Mouse (Mus musculus) cerebellum, adult 8-10 months (tissue): Measurements from ENCODE around the gene Chchd5.

Experiments used
- DNase-seq: peaks from one replicate; pipeline ENCODE4 v3.0.0; 2022

The Chchd5 gene

DNA sequence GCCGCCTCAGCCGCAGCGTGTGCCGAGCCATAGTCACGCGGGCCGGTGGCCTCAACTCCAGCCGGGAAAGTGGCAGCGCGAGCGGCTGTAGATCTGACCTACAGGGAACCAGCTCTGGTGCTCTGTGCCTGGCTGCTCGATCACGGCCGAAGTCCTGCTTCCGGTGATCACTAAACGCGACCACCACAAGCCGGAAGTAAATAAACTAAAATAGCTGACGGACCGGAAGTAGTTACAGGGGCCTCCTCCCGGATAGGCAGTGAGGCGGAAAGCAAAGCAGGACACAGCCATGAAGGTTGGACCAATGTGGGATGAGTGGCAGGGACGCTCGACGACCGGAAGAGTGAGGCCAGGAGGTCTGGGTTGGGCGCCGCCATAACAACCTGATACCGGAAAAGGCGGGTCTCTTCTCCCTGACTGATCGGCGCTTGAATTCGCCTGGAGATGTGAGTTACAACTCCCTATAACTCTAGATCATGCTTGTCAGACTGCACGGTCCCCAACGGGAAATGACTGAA, at the start of gene Chchd5:
Gene Chchd5 (plus strand): TSS at position 289 of the 518 bp plus-strand sequence.
- peak; percentile 90 for DNase-seq

- no peak for DNase-seq
These were observed 48.4 kb upstream of the Chchd5 start for GRCm38 (mm10) chr2:129081097-129081496.

DNA sequence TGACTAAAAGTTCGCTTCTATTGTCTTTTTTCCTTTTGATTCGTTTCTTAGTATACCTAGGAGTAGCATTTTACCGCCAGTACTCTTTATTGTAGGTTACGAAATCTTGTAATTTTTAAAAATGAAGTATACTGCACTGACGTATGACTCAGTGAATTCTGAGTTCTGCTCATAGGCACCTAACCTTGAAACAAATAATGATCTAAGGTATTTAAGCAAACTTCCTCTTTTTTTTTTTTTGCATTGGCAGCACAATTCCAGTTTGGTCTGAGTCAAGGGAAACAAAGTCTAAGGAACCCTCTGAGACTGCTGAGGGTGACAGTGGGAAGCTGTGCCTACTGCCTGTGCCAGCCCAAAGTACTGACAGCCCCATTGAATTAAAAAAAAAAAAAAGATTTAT, 46.0 kb upstream of the Chchd5 start:
- no peak for DNase-seq

GRCm38 (mm10) chr2:129084959-129085358, 44.5 kb upstream of the Chchd5 start:
- no peak for DNase-seq

DNA sequence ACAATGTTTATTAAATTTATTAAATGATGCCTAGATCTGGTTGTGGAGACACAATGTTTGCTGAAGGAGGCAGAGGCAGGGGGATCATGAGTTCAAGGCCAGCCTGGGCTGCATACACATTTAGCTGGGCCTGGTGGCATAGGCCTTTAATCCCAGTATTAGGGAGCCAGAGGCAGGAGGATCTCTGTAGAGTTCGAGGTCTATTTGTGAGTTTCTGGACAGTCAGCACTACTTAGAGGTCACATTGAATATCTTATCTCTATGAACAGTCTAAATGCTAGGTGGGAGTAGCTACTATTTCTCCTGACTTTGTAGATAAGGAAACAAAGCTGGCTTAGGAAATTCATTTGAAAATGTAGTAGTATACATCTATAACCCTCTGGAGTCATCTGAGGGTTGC, 42.0 kb upstream of the Chchd5 start:
- DNase-seq, result no peak

GRCm38 (mm10) chr2:129090370-129090769, 39.1 kb upstream of the Chchd5 start:
- no peak for DNase-seq

DNA sequence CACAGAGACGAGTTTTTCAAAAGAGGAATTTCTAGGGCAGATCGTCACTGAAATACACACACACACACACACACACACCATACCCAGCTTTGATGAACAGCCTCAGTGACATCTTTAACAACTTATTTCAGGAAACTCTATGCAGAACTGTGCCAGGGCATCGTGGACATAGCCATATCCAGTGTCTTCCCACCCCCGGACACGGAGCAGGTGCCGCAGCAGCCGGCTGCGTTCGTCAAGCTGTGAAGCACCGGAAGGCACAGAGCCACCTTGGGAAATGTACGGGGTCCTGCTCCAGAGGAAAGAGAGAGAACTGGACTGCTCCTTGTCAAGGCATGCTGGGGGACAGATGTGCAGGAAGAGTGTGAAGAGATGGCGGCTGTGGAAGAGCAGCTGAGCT, 36.7 kb upstream of the Chchd5 start:
- DNase-seq, result no peak

DNA sequence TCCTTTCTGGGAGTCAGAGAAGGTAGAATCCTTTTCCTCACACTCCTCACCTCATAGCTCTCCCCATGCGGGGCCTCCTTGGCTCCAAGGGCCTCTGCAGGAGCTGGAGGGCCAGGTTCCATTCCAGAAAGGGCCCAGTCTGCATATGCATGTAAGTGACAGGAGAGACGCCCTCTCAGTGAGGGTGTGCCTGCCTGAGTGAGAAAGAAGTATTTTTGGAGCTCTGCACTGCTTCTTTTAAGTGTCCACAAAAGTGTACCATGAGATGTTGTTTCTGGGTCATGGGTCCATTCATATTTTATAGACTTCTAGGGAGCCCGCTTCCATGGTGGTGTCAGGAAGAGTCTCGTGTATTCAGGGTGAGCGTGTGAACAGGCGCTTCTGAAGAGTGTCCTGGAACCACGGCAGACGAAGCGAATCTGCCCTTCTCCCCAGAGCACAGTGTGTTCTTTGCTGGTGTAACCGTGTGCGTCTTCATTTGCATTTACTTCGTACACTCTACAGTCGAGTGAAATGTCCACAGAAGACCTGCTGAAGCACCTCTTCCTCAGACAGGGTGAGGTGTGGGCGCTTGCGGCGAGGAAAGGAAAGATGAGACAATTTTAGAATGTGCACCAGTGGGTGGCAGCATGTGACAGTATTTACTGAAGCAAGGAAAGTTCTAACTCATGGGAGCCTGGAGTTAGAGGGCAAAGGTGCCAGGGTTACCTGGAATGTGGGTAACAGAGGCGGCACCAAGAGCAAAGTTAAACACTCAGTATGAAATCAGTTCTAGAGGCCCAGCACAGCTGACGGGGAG, 35.4 kb upstream of the Chchd5 start:
- no peak for DNase-seq

DNA sequence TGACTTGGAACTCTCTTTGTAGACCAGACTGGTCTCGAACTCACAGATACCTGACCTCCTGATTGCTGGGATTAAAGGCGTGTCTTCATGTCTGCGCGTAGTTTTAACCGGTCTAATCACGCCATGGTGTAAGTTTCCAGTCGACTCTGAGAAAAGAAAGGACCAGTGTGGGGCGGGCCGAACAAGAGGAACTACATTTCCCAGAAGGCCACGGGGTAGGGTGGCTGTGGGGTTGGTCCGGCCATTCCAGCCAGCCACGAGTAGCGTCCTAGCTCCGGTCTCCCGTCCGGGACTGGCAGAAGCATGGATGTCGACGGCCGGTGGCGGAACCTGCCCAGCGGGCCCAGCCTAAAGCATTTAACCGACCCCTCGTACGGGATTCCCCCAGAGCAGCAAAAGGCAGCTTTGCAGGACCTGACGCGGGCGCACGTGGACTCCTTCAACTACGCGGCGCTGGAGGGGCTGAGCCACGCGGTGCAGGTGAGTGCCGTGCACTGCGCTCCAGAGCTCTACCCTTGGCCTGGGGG, 28.7 kb upstream of the Chchd5 start, which contains the start of gene Polr1b:
Gene Polr1b (plus strand): TSS at position 212 of the 527 bp plus-strand sequence.
- DNase-seq, result peak; percentile 90

DNA sequence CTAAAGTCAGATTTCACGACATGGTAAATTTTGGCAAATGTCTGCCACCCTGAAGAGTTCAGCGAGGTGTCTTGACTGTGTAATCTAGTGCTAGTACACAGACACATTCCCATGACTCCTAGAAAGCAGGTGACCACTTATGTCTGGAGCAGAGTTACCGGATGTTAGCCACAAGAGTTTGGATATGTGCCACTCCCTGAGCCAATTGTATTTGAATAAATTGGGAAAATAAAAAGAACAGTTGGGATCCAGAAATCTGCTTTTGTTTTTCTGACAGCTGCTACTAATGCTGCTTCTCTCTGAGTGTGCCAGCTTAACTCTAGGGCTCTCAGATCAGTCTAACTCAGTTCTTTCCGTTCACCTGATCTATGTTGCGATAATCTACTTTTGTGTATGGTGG, 16.6 kb upstream of the Chchd5 start:
- no peak for DNase-seq

GRCm38 (mm10) chr2:129115706-129116367, 13.7 kb upstream of the Chchd5 start:
- no peak for DNase-seq

DNA sequence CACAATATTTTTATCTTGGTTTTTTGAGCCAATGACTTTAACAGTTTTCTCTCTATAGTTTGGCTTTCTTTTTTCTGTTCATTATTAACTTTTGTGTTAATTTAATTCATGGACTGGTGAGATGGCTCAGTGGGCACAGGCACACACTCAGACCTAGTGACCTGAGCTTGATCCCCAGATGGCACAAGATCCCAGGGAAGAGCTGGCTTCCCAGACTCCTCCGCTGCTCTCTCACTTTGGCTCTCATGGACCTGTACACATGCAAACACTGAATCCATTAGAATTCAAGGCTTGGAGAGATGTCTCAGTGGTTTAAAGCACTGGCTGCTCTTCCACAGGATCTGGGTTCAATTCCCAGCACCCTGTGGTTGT, 13.1 kb upstream of the Chchd5 start:
- DNase-seq, result no peak

DNA sequence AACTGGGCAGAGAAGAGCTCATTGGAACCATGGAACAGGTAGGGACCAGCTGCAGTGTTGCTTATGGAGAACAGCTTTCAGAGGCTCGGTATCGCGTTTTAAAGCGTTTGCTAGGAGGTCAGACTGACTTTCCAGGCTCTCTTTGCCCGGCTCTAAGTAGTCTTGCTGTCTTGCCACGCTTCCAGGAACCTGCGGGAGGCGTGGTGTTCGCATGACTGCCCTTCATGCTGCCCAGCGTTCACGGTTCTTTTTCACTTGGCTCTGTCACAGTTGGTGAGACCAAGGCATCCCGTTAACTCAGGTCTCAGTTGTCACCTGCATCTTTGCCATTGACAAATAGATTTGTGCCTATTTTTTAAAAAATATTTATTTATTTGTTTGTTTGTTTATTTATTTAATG, 11.4 kb upstream of the Chchd5 start:
- no peak for DNase-seq

- no peak for DNase-seq
These were observed 7.5 kb upstream of the Chchd5 start for GRCm38 (mm10) chr2:129121986-129122385.

DNA sequence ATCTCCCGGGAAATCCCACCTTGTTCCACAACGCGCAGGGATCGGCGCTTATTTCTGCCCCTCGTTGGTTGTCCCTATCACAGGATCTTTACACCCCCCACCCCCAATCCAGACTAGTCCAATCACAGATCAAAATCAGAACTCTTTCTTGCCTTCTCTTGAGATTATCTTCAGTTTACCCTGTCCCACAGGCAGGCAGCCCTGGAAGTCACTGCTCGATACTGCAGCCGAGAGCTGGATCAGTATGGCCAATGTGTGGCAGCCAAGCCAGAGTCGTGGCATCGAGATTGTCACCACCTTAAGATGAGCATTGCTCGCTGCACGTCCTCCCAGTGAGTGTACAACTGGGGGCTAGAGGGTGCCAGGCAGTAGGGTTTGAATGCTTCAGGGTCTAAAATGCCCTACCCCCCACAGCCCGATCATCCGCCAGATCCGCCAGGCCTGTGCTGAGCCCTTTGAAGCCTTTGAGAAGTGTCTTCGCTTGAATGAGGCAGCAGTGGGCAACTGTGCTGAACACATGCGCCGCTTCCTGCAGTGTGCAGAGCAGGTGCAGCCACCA, 566 bp downstream of the Chchd5 start:
- DNase-seq, result peak; percentile 48

GRCm38 (mm10) chr2:129130776-129131175, 1.3 kb downstream of the Chchd5 start:
- no peak for DNase-seq

- no peak for DNase-seq
These were observed 2.7 kb downstream of the Chchd5 start for GRCm38 (mm10) chr2:129132231-129132630.

DNA sequence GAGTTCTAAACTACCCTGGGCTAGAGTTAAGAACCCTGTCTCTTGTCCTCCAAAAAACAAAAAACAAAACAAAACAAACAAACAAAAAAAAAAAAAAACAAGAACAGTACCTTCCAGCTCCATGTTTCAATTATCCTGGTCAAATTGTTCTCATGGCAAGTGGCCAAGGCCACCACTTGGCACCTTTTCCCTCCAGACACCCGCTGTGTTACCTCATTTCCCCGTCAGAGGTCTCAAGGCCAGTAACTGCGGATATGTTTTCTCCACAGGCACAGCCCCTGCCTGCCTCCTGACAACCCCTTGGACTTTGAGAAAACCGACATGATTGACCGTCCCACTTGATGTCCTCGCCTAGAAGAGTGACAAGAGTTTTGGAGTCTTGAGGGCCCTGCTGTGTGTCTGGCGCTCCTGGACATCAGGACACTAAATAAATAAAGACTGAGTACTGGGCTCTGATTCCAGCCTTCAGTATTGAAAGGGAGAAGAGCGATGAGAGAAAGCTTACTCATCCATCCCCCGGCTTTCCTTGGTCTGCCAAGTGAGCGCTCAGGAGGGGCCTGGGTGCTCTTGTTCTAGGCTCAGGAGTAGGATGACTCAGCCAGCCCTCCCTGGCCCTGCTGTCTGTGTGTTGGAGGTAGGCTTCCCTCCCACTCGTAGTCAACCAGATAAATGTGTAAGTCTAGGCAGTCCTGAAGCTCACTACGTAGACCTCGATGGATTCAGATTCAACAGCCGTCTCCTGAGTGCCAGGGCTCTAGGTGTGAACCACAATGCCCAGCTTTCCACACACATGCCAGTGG, 3.7 kb downstream of the Chchd5 start:
- peak; percentile 46 for DNase-seq

GRCm38 (mm10) chr2:129139906-129140305, 10.4 kb downstream of the Chchd5 start:
- peak; percentile 43 for DNase-seq

DNA sequence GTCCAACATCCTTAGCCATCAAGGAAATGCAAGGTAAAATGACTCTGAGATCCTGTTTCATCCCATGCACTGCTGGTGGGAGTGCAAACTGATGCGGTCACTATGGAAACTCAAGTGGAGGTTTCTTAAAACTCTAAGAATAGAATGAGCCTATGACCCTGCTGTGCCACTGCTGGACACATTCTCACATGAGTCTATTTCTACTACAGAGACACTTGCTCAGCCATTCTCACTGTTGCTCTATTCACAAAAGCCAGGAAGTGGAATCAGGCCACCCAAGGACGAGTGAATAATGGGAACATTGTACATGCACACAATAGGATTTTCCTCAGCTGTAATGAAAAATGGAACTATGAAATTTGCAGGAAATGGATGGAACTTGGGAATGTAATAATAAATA, 19.3 kb downstream of the Chchd5 start:
- DNase-seq, result no peak

DNA sequence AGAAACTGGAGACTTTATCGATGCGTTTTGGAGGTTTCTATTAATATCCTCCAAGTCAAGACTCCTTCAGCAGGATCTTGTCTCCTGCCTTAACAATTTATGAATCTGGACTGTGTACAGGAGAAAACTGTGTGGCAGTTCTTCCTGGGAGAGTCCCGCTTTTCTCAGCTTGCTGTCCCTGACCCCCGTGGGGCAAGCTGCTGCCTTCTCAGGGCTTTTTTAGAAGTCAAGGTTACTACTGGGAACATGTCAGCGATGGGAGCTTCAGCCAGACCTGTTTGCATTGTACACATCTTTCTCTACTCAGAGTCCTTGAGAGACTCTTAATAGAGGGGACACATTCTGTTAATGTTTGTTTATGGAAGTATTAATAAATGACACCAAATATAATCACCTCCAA, 20.9 kb downstream of the Chchd5 start:
- no peak for DNase-seq

- no peak for DNase-seq
These were observed 21.6 kb downstream of the Chchd5 start for GRCm38 (mm10) chr2:129151111-129151510.

DNA sequence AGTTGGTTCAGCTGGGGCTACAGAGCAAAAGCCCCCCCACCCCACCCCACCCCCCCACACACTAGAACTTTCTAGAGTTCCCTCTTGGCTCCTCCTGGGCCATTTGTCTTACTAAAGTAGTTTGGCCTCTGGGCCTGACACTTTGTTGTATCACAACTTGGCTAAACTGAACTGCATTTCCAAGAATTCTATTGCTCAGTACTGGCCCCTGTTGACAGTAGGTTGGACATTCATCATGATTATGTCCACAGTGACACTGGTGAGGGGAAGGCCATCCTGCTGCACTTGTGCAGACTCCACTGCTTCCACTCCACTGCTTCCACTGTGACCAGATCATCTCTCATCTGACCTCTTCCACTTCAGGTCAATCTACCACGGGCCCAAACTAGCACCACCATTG, 23.3 kb downstream of the Chchd5 start:
- DNase-seq, result no peak
